In genomic region chr13:20549983-20550382, GRCm38 (mm10) we compare ENCODE assay signal across 16 mouse cellular contexts.
A peak's percentile ranks its signal among the peaks of the same experiment; 100 is the strongest.
DNase-seq lines count a peak whose midpoint lies in the region; ATAC-seq lines count a peak whose summit lies in the region.
"Had no signal": no experiment of that assay in that cellular context is flagged by ENCODE, and none has a peak within 500 bp of the region (broad histone marks: within the 10 kb centered on the region; RNA-seq: fewer than 3 reads in every experiment).

No protein-coding gene starts in this region.

- no peaks in the 10 kb centered on the region for H3K9me3 ChIP-seq in kidney, embryonic 15.5 days (replicated peaks)
- no peaks in the 10 kb centered on the region for H3K9me3 ChIP-seq in hindbrain, embryonic 16.5 days (ENCODE audit: control insufficient read depth, low read length)
- H3K9me3 ChIP-seq: embryonic facial prominence, embryonic 15.5 days; heart, embryonic 13.5 days; limb, embryonic 13.5 days had no signal

- H3K27ac ChIP-seq in kidney, embryonic 15.5 days: no peak overlapping the region
- no peak overlapping the region for H3K27ac ChIP-seq in hindbrain, embryonic 16.5 days (ENCODE audit: low read depth, low read length)
- H3K27ac ChIP-seq: embryonic facial prominence, embryonic 15.5 days; heart, embryonic 13.5 days; limb, embryonic 13.5 days had no signal

- H3K27me3 ChIP-seq in kidney, embryonic 15.5 days: no peaks in the 10 kb centered on the region
- no peaks in the 10 kb centered on the region for H3K27me3 ChIP-seq in hindbrain, embryonic 16.5 days (replicated peaks; ENCODE audit: control insufficient read depth, insufficient read depth, low read length)
- H3K27me3 ChIP-seq: embryonic facial prominence, embryonic 15.5 days; heart, embryonic 13.5 days; limb, embryonic 13.5 days; Patski had no signal

- H3K4me3 ChIP-seq in kidney, embryonic 15.5 days (replicated peaks): no peak overlapping the region
- no peak overlapping the region for H3K4me3 ChIP-seq in hindbrain, embryonic 16.5 days (ENCODE audit: low read length)
- H3K4me3 ChIP-seq: embryonic facial prominence, embryonic 15.5 days; heart, embryonic 13.5 days; limb, embryonic 13.5 days had no signal

- H3K4me2 ChIP-seq in kidney, embryonic 15.5 days: no peak overlapping the region
- H3K4me2 ChIP-seq in hindbrain, embryonic 16.5 days (ENCODE audit: low read length): no peak overlapping the region
- H3K4me2 ChIP-seq: embryonic facial prominence, embryonic 15.5 days; heart, embryonic 13.5 days; limb, embryonic 13.5 days had no signal

- WGBS in kidney, embryonic 15.5 days: 40% methylated on average over 4 of the region's 4 CpGs
- WGBS in hindbrain, embryonic 16.5 days: 66% methylated on average over 4 of the region's 4 CpGs

- no peak overlapping the region for H3K9ac ChIP-seq in kidney, embryonic 15.5 days
- no peak overlapping the region for H3K9ac ChIP-seq in hindbrain, embryonic 16.5 days (ENCODE audit: low read depth, low read length)
- H3K9ac ChIP-seq: embryonic facial prominence, embryonic 15.5 days; heart, embryonic 13.5 days; limb, embryonic 13.5 days had no signal

- no peaks in the 10 kb centered on the region for H3K36me3 ChIP-seq in kidney, embryonic 15.5 days
- H3K36me3 ChIP-seq in hindbrain, embryonic 16.5 days (ENCODE audit: control insufficient read depth, insufficient read depth, low read length): no peaks in the 10 kb centered on the region
- H3K36me3 ChIP-seq: embryonic facial prominence, embryonic 15.5 days; heart, embryonic 13.5 days; limb, embryonic 13.5 days had no signal

- no peaks in the 10 kb centered on the region for H3K4me1 ChIP-seq in kidney, embryonic 15.5 days
- H3K4me1 ChIP-seq in hindbrain, embryonic 16.5 days (ENCODE audit: control insufficient read depth, insufficient read depth, low read depth, low read length): no peaks in the 10 kb centered on the region; the same call in 1 of the 2 replicates
- H3K4me1 ChIP-seq: embryonic facial prominence, embryonic 15.5 days; limb, embryonic 13.5 days had no signal

- ATAC-seq in kidney, embryonic 15.5 days (replicated peaks; ENCODE audit: low FRiP score): 0 out of 2 replicates have a peak, but pooled peaks have one; percentile 29
- peak; percentile 83 for ATAC-seq in hindbrain, embryonic 16.5 days
- ATAC-seq: Patski had no signal

- no peak for DNase-seq in kidney, postnatal 14 days
- DNase-seq in embryo, embryonic 10 days (ENCODE audit: low spot score): peak; percentile 43
- DNase-seq in lung, postnatal 4 days: peak; percentile 23 to 61
- no peak for DNase-seq in layer of hippocampus, postnatal 25 days (ENCODE audit: extremely low spot score in 1 of 2, low spot score in 1 of 2)
- DNase-seq in cerebellum, postnatal 4 days (ENCODE audit: low spot score in 2 of 2): no peak
- no peak for DNase-seq in gastrocnemius, postnatal 4 days (ENCODE audit: low spot score in 2 of 2)
- DNase-seq: cerebellum, adult 11 months; kidney, adult 8-10 months; midbrain, embryonic 14.5 days; right cerebral cortex, postnatal 4 days had no signal

Comparison
In these comparisons a context has a peak if more than half of its experiments do, and no peak if none do; other contexts are left out.
1. DNase-seq: peak in embryo, embryonic 10 days (single experiment) and lung, postnatal 4 days (2 of 2); none in kidney, postnatal 14 days (single experiment), layer of hippocampus, postnatal 25 days (0 of 2), cerebellum, postnatal 4 days (0 of 2) and gastrocnemius, postnatal 4 days (0 of 2).